In genomic region chr3:107214606-107215005, GRCm38 (mm10) we compare ENCODE assay signal across 28 mouse cellular contexts. TPM values are rescaled to one million over a fixed set of nuclear protein-coding genes. Genes with fewer than 3 reads are reported as not detected.
"Had no signal": no experiment of that assay in that cellular context is flagged by ENCODE, and none has a peak within 500 bp of the region (broad histone marks: within the 10 kb centered on the region; RNA-seq: fewer than 3 reads in every experiment).

No protein-coding gene starts in this region.

- ATAC-seq: liver, postnatal 0 days; lung, postnatal 0 days; midbrain, embryonic 16.5 days had no signal

- H3K9me3 ChIP-seq: liver, embryonic 13.5 days; liver, embryonic 15.5 days; lung, embryonic 15.5 days; midbrain, embryonic 10.5 days; midbrain, embryonic 12.5 days; neural tube, embryonic 13.5 days; neural tube, embryonic 15.5 days had no signal

- H3K9ac ChIP-seq: liver, embryonic 13.5 days; liver, embryonic 15.5 days; liver, postnatal 0 days; lung, embryonic 15.5 days; midbrain, embryonic 12.5 days; neural tube, embryonic 13.5 days; neural tube, embryonic 15.5 days had no signal

- DNase-seq: liver, embryonic 13.5 days; liver, postnatal 0 days; lung, adult 2 months; lung, postnatal 14 days; lung, postnatal 36 days; midbrain, embryonic 14.5 days; retina, postnatal 1 day; right cerebral cortex, adult 18-20 months; right cerebral cortex, postnatal 25 days; right cerebral cortex, postnatal 4 days; spleen, adult 18-20 months; thymus, adult 18-20 months; thymus, postnatal 14 days; thymus, postnatal 36 days had no signal

- H3K4me2 ChIP-seq: liver, embryonic 13.5 days; liver, embryonic 15.5 days; lung, embryonic 15.5 days; midbrain, embryonic 12.5 days; neural tube, embryonic 13.5 days; neural tube, embryonic 15.5 days had no signal

- H3K4me3 ChIP-seq: liver, embryonic 13.5 days; liver, embryonic 15.5 days; lung, embryonic 15.5 days; midbrain, embryonic 10.5 days; midbrain, embryonic 12.5 days; myocyte; neural tube, embryonic 13.5 days; neural tube, embryonic 15.5 days had no signal

- H3K27ac ChIP-seq: liver, embryonic 13.5 days; liver, embryonic 15.5 days; lung, embryonic 15.5 days; macrophage; midbrain, embryonic 10.5 days; midbrain, embryonic 12.5 days; neural tube, embryonic 13.5 days; neural tube, embryonic 15.5 days had no signal

- H3K4me1 ChIP-seq: liver, embryonic 13.5 days; liver, embryonic 15.5 days; lung, embryonic 15.5 days; midbrain, embryonic 12.5 days; neural tube, embryonic 13.5 days; neural tube, embryonic 15.5 days had no signal

- H3K36me3 ChIP-seq: liver, embryonic 13.5 days; liver, embryonic 15.5 days; lung, embryonic 15.5 days; midbrain, embryonic 10.5 days; midbrain, embryonic 12.5 days; neural tube, embryonic 13.5 days; neural tube, embryonic 15.5 days had no signal

- H3K27me3 ChIP-seq: liver, embryonic 13.5 days; liver, embryonic 15.5 days; lung, embryonic 15.5 days; midbrain, embryonic 12.5 days; neural tube, embryonic 13.5 days; neural tube, embryonic 15.5 days had no signal

RNA-seq across cellular contexts. Expression of gene Cym, which starts 6.9 kb away (rescaled TPM):
- polyA plus RNA-seq: macrophage; midbrain, embryonic 10.5 days; midbrain, embryonic 12.5 days; neural tube, embryonic 11.5 days had no signal

RNA-seq across cellular contexts. Expression of gene A630076J17Rik, which starts 15.8 kb away (rescaled TPM):
- polyA plus RNA-seq: liver, embryonic 13.5 days; liver, embryonic 15.5 days; lung, adult 2 months; lung, postnatal 0 days; macrophage; midbrain, embryonic 10.5 days; midbrain, embryonic 12.5 days; midbrain, embryonic 14.5 days; midbrain, embryonic 16.5 days; myocyte; neural tube, embryonic 11.5 days; neural tube, embryonic 13.5 days; neural tube, embryonic 15.5 days; small intestine, adult 2 months had no signal

RNA-seq across cellular contexts. Expression of gene Prok1, which starts 24.9 kb away (rescaled TPM):
- polyA plus RNA-seq: liver, embryonic 13.5 days; lung, adult 2 months; lung, embryonic 15.5 days; lung, postnatal 0 days; macrophage; midbrain, embryonic 10.5 days; midbrain, embryonic 12.5 days; neural tube, embryonic 11.5 days; neural tube, embryonic 13.5 days; small intestine, adult 2 months; stomach, embryonic 14.5 days had no signal

RNA-seq across cellular contexts. Expression of gene Kcna10, which starts 31.8 kb away (rescaled TPM):
- polyA plus RNA-seq: liver, embryonic 13.5 days; liver, embryonic 15.5 days; liver, postnatal 0 days; lung, adult 2 months; lung, embryonic 15.5 days; lung, postnatal 0 days; macrophage; midbrain, embryonic 10.5 days; midbrain, embryonic 12.5 days; midbrain, embryonic 14.5 days; midbrain, embryonic 16.5 days; myocyte; neural tube, embryonic 11.5 days; neural tube, embryonic 13.5 days; neural tube, embryonic 15.5 days; small intestine, adult 2 months; stomach, embryonic 14.5 days; thymus, postnatal 0 days had no signal
